Mouse (Mus musculus): ENCODE measurements around the gene Krtap9-3.
"Not testable (repeated sequence)": the region's sequence is repeated elsewhere in the genome, so short reads cannot be mapped to it uniquely, and the experiment has no call there.

Gene Krtap9-3

DNA sequence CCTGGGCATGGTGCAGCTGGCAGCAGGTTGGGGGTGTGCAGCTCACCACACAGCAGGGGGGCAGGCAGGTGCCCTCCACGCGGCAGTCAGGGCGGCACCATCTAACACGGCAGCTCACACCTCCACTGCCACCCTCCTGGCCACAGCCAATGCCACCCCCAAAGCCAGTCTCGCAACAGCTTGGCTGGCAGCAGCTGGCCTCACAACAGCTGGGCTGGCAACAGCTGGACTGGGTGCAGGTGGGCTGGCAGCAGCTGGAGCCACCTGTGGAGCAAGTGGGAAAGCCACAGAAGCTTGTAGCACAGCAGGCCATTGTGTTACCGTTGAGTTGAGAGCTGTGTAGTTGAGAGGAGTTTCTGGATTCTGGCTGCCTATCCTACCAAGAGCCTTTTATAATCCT lies at the start of gene Krtap9-3:
Gene Krtap9-3 (minus strand): TSS at position 364 of the 400 bp plus-strand sequence.
- DNase-seq, result not testable (repeated sequence)

DNA sequence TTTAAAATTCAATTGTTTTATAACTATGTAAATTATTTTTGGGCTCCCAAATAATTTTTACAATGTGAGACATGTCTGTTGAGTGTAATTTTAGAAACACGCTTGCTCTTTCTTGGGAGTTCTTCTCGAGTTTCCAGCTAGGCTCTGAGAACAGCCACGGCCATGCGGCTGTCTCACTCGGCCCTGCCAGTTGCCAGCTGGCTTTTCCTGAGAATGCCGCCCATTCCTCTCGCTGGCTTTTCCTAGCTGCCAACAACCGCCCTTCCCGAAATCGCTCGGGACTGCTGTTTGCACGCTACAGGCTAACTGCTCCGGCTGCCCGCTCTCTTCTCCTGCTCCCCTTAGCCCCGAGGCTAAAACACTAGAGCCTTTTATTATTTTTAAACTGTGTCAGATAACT lies 48.5 kb upstream of the Krtap9-3 start:
- DNase-seq, result no peak

GRCm38 (mm10) chr11:99644351-99644750 lies 46.4 kb upstream of the Krtap9-3 start:
- no peak for DNase-seq

DNA sequence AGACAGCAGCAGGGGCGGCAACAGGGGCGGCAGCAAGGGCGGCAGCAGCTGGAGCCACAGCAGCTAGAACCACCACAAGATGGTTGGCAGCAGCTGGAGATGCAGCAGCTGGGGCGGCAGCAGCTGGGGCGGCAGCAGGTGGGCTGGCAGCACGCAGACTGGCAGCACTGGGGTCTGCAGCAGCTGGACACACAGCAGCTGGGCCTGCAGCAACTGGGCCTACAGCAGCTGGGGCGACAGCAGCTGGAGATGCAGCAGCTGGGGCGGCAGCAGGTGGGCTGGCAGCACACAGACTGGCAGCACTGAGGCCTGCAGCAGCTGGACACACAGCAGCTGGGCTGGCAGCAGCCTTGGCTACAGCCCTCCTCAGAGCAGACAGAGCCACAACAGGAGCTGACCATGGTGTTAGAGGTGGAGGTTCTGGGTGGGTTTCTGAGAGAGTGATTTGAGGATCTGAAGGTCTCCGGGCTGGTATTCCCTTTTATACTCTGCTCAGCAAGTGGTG lies 45.8 kb upstream of the Krtap9-3 start, which contains the start of gene Krtap4-7:
Gene Krtap4-7 (minus strand): TSS at position 455 of the 505 bp plus-strand sequence.
- DNase-seq, result not testable (repeated sequence)

- no peak for DNase-seq
Measured at GRCm38 (mm10) chr11:99640926-99641325, 43.0 kb upstream of the Krtap9-3 start.

- DNase-seq, result no peak
Measured at GRCm38 (mm10) chr11:99637086-99637485, 39.2 kb upstream of the Krtap9-3 start.

DNA sequence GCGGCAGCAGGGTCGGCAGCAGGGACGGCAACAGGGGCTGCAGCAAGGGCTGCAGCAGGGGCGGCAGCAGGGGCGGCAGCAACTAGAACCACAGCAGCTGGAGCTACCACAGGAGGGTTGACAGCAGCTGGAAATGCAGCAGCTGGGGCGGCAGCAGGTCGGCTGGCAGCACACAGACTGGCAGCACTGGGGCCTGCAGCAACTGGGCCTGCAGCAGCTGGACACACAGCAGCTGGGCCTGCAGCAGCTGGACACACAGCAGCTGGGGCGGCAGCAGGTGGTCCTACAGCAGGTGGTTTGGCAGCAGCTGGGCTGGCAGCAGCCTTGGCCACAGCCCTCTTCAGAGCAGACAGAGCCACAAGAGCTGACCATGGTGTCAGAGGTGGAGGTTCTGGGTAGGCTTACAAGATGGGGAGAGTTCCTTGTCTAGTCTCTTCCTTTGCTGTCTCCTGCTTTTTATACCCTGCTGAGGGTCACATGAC lies 36.8 kb upstream of the Krtap9-3 start, which contains the start of gene Krtap4-2:
Gene Krtap4-2 (minus strand): TSS at position 432 of the 482 bp plus-strand sequence.
- no peak for DNase-seq

DNA sequence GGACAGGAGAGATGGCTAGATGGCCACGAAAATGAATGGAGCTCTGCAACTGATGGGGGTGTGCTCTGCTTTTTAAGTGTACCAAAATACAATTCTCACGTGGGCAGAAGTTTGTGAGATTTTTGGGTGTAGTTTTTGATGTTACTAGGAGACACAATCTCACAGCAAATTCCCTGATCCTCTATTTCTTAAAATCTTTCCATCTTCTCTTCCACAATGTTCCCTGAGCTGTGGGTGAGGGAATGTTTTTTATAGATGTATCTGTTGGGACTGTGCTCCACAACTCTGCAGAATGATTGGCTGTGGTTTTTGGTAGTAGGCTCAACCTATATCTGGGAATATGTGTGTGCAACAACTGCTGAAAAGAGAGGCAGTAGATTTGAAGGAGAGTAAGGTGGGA lies 35.4 kb upstream of the Krtap9-3 start:
- no peak for DNase-seq

DNA sequence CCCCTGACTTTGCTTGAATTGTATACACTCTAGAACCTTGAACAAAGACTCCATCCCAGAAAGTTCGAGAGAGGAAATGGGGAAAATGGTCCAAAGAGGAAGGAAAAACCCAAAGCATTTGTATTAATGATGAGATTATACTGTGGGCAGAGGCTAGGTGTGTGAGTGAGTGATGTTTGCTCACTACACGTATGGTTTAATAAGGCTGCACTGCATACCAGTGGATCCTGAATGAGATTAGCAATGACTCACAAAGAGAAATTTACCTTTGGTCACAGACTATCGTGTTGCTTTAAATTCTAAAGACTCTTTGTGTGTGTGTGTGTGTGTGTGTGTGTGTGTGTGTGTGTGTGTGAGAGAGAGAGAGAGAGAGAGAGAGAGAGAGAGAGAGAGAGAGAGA lies 33.0 kb upstream of the Krtap9-3 start:
- no peak for DNase-seq

DNA sequence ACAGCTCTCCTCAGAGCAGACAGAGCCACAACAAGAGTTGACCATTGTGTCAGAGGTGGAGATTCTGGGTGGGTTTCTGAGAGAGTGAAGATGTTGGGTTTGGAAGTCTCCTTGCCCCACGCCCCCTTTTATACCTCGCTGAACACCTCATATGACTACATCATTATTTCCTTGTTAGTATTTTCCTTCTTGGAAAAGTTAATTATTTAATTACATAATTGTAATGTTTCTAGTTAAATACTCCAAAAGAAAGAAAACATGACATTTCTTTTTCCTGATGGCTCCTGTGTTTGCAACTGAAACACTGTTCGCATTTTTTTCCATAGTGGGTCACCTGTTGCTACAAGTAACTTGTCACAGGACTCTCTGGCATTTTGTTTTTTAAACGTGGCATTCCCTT lies 30.2 kb upstream of the Krtap9-3 start, which contains the start of gene Krtap4-1:
Gene Krtap4-1 (minus strand): TSS at position 101 of the 400 bp plus-strand sequence.
- no peak for DNase-seq

- DNase-seq, result no peak
Measured at GRCm38 (mm10) chr11:99620335-99620734, 22.4 kb upstream of the Krtap9-3 start, which contains the start of gene Gm11562. Gene Gm11562 (minus strand): TSS chr11:99620435.

DNA sequence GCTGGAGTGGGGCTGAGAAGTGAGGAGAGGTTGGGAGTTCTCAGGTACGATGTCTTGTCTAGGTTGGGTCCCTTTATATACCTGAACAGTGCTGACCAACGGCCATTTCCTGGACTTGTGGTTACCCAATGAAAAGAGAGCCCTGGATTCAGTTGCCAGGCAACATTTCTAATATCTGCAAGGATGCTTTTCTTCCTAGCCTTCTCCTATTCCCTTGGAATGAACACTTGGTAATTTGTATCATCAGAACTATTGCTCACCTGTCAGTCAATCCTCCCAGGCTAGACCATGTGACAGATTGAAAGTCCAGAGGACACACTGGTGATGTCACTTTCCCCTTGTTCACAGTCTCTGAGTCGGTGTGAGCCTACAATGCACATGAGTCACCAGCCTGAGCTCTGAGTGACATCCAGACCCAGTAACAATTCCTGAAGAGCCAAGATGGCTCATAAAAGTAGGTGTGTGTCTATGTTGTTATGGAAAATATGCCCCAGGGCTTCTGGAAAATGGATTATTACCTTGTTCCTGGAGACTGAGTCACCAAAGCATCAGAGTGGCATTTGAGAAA lies 17.0 kb upstream of the Krtap9-3 start, which contains the start of gene Krtap2-4:
Gene Krtap2-4 (minus strand): TSS at position 51 of the 568 bp plus-strand sequence.
- DNase-seq, result no peak

DNA sequence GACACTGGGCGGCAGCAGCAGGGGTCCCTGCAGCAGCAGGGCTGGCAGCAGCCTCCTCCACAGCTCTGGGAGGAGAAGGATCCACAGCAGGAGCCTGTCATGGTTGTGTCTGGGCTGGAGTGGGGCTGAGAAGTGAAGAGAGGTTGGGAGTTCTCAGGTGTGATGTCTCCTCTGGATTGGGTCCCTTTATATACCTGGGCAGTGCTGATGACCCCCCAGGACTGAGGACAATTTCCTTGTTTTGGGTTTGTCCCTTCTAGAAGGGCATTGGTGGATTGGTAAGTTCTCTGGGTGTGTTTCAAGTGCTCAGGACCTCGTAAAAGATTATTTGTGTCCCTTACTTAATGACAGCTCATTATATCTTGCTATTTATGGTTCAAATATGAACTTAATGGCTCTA lies 12.2 kb upstream of the Krtap9-3 start, which contains the start of gene Gm11937:
Gene Gm11937 (minus strand): TSS at position 101 of the 400 bp plus-strand sequence.
- DNase-seq, result not testable (repeated sequence)

GRCm38 (mm10) chr11:99609126-99609525 lies 11.2 kb upstream of the Krtap9-3 start:
- no peak for DNase-seq

DNA sequence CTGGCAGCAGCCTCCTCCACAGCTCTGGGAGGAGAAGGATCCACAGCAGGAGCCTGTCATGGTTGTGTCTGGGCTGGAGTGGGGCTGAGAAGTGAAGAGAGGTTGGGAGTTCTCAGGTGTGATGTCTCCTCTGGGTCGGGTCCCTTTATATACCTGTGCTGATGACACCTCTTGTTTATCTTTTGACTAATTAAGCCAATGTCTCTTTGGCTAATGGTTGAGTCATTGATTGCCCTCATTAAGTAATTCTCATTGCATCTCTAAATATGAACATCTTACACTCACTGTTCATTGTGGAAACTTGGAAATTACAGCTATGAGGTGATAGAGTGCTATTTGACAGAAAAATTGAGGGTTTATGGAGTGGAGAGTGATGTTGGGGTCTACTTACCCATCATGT lies 5.3 kb upstream of the Krtap9-3 start, which contains the start of gene Gm11938:
Gene Gm11938 (minus strand): TSS at position 101 of the 400 bp plus-strand sequence.
- not testable (repeated sequence) for DNase-seq

DNA sequence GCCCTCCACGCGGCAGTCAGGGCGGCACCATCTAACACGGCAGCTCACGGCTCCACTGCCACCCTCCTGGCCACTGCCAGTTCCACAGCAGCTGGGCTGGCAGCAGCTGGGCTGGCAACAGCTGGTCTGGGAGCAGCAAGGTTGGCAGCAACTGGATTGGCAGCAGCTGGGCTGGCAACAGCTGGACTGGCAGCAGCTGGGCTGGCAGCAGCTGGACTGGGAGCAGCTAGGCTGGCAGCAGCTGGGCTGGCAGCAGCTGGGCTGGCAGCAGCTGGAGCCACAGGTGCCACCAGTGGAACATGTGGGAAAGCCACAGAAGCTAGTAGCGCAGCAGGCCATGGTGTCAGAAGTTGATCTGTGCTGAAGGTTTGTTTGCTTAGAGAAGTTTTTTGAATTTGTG lies 6.9 kb downstream of the Krtap9-3 start, which contains the start of gene Krtap1-3:
Gene Krtap1-3 (minus strand): TSS at position 359 of the 400 bp plus-strand sequence.
- DNase-seq, result no peak

DNA sequence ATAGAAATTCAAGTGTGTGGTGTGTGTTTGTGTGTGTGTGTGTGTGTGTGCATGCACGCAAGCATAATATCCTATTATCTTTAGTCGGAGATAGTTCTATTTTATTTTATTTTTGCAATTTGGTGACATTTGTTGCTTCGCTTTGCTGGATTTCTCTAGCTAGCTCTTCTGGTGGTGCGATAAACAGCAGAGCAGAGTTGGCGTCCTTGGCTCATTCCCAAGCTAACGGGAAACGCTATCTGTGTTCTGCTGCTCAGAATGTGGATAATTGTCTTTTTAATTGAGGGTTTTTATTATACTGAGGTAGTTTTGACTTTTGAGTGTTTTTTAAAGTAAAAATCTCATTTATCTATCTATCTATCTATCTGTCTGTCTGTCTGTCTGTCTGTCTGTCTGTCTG lies 12.8 kb downstream of the Krtap9-3 start:
- no peak for DNase-seq

GRCm38 (mm10) chr11:99583245-99583704 lies 14.6 kb downstream of the Krtap9-3 start, which contains the start of gene Krtap1-4:
Gene Krtap1-4 (minus strand): TSS chr11:99583654.
- DNase-seq, result no peak

DNA sequence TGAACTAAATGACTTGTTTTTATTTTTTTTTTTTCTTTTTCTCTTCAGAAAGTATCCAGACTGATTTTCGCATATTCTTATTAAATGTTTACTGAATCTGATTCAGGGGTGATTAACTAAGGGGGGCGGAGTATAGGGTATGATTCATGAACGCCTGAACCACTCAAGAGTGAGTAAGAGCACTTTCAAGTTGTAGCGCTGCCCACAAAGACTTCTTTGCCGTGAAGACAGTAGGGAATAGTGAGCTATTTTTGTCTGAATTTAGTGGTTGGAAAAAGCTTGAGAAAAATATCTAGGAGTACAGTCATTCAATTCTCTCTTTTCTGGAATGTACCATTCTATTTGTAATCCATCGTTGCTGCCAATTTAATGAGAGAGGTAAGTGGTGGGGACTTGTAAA lies 16.3 kb downstream of the Krtap9-3 start:
- DNase-seq, result no peak

GRCm38 (mm10) chr11:99581051-99581450 lies 16.9 kb downstream of the Krtap9-3 start:
- DNase-seq, result no peak

DNA sequence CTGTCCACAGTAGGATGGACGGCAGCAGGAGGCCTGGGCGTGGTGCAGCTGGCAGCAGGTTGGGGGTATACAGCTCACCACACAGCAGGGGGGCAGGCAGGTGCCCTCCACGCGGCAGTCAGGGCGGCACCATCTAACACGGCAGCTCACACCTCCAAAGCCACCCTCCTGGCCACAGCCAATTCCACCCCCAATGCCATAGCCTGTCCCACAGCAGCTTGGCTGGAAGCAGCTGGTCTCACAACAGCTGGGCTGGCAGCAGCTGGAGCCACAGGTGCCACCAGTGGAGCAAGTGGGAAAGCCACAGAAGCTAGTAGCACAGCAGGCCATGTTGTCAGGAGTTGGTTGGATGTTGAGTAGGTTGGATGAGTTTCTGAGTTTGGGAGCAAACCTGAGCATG lies 17.3 kb downstream of the Krtap9-3 start, which contains the start of gene Krtap1-5:
Gene Krtap1-5 (minus strand): TSS at position 381 of the 400 bp plus-strand sequence.
- no peak for DNase-seq

DNA sequence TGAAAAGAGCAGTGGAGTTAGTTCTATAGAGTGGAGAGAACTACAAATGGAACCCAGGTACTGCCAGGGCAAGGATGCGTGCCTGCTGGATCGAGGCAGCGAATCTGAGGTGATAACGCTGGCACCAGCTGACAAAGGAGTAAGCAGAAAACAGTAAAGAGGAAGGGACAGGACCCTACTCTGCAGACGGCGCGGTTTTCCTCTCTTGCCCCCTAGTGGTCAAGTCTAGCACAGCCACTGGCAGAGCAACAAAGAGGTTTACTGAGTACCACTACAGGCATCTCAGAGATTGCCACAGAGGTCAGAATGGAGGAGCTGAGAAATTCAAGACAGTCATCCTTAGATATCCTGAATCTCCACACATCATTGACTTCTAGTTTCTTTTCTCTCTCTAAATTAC lies 23.8 kb downstream of the Krtap9-3 start:
- DNase-seq, result peak; percentile 85

GRCm38 (mm10) chr11:99573164-99573563 lies 24.7 kb downstream of the Krtap9-3 start:
- no peak for DNase-seq

GRCm38 (mm10) chr11:99566530-99566929 lies 31.4 kb downstream of the Krtap9-3 start, which contains the start of gene Krtap3-1:
Gene Krtap3-1 (minus strand): TSS chr11:99566630.
- no peak for DNase-seq
